Mouse (Mus musculus): Measurements from ENCODE around the gene Nudt8. TPM values are rescaled to one million over a fixed set of nuclear protein-coding genes. Genes with fewer than 3 reads are reported as not detected.
A peak's percentile ranks its signal among the peaks of the same experiment; 100 is the strongest.

Nudt8 gene
- total RNA-seq, 2 experiments from 2014 or later = 162 to 166 TPM

DNA sequence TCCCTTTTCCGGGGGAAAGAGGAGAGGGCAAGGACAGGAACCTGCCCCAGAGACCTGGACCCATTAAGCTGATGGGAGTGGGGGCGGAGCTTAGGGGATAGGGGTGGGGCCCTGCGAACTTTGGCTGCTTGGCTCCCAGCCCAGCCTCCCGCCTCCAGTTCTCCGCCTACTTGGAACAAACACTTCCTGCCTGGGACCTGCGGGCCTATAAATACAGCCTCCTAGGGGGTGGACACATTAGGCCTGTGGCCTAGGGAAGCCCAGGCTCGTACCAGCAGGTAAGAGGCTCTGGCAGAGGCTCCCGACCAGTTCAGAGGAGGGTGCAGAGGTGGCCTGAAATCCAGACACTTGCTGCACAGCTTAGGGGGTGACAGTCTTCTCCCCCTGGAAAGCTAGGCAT is 14.0 kb upstream of the Nudt8 start, which contains the start of gene Acy3:
TSS of gene Acy3 (plus strand) at position 237 of the 400 bp plus-strand sequence.
- peak; percentile 90 to 93 for DNase-seq

DNA sequence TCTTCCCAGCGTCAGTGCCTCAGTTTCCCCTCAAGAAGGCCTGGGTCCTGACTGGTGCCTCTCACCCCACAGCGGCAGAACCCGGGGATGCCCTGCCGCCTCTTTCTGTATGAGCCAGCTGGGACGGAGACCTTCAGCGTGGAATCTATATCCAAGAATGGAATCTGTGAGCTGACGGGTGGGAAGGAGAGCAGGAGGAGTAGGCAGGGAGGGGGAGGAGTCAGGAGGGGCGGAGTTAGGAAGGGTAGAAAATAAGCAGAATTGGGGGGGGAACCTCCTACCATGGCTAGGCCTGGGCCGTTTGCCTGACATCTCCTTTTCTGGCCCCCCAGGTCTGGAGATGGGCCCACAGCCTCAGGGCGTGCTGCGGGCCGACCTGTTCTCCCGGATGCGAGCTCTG is 12.3 kb upstream of the Nudt8 start:
- DNase-seq = no peak

- DNase-seq = no peak
These were observed 11.6 kb upstream of the Nudt8 start for GRCm38 (mm10) chr19:3988750-3989149.

- DNase-seq = no peak
These were observed 9.6 kb upstream of the Nudt8 start for GRCm38 (mm10) chr19:3990804-3991203.

GRCm38 (mm10) chr19:3991562-3991961 is 8.8 kb upstream of the Nudt8 start:
- no peak for DNase-seq

GRCm38 (mm10) chr19:3991966-3992365 is 8.4 kb upstream of the Nudt8 start:
- no peak for DNase-seq

DNA sequence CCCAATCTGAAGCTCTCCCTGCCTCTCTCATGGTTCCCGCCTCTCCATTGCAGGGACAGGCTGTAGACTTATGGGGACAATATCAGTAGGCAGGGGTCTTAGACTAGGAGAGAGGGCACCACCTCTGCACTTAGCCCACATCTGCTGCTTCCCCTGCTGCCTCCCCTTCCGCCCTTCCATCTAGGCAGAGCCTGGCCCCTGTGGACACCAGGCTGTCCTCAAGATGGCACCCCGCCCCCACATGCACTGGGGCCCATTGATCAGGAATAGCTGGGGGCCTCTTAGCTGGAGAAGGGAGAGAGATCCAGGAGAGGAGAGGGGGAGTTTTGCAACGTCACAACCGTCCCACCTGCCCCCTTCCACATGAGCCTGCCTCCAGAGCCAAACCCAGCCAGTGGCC is 8.0 kb upstream of the Nudt8 start, which contains the start of gene Tbx10:
TSS of gene Tbx10 (plus strand) at position 337 of the 400 bp plus-strand sequence.
- DNase-seq = no peak

GRCm38 (mm10) chr19:3994932-3995331 is 5.4 kb upstream of the Nudt8 start:
- DNase-seq = no peak

DNA sequence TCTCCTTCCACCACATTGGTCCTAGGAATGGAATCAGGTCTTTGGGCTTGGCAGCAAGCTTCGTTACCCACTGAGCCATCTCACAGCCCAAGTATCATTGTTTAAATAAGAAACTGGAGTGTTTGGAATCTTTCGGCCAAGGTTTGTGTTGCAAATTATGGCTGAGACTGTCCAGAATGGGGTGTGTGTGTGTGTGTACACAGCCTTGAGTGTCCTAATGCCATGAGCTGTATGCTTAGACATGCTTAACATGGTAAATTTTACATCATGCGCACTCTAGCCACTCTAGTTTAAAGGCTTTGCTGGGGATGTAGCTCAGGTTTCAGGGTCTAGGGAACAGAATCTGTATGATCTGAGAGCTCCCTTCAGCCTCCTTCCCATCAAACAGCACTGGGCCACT is 4.9 kb upstream of the Nudt8 start:
- DNase-seq = no peak

GRCm38 (mm10) chr19:3996106-3996505 is 4.3 kb upstream of the Nudt8 start:
- DNase-seq = no peak

DNA sequence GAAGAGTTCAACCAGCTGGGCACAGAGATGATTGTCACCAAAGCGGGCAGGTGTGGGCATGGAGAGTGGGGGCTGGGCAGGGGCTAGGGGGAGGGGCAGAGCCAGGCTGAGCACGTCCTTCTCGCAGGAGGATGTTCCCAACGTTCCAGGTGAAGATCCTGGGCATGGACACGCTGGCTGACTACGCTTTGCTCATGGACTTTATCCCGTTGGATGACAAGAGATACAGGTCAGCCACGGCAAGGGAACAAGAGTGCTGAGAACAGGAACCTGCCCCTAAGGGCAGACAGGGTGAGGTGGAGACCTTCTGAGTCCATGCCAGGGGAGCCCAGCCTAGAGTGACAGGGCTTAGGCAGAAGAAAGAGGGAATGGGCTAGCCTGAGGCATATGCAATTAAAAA is 3.6 kb upstream of the Nudt8 start:
- no peak for DNase-seq

GRCm38 (mm10) chr19:3997231-3997630 is 3.1 kb upstream of the Nudt8 start:
- no peak for DNase-seq

DNA sequence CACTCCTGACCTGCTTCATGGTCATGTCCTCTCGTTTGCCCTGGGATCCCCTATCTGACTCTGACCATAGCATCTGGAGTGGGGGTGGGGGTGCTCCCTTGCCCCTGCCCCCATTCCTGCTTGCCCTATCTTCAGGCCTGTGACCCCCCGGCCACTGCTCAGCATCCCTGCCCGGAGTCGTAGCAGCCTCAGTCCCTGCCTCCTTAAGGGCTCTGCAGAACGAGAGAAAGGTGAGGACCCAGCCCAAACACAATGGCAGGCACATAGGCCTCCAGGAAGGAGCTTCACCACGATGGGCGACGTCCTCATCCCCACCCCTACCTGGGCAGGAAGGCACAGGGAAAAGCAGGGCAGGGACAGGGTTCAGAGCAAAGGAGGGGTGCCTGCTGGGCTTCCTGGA is 2.0 kb upstream of the Nudt8 start:
- DNase-seq = no peak

- no peak for DNase-seq
These were observed 1.2 kb upstream of the Nudt8 start for GRCm38 (mm10) chr19:3999121-3999730.

DNA sequence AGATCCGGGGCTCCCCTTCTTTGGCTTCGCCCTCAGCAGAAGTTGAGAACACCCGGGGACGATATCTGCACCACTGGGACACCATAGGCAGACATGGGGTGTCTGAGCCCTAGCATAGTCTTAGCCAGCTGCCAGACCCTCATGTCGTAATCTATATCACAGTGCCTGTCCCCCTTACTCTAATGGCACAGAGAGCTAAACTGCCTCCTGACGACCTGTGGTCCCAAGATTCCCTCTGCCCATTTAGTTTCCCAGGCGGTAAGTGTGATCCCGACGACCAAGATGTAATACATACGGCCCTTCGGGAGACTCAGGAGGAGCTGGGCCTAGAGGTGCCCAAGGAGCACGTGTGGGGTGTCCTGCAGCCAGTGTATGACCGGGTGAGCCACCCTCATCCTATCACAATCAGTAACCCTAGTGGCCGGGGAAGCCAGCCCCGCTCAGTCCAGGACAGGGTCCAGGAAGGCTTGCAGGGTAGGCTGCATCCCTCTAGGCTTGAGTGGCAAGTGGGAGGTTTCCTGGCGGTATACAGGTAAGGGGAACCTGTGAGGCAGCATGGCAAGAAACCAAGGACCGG is 657 bp downstream of the Nudt8 start:
- DNase-seq = peak in 1 of 2 experiments; percentile 45

DNA sequence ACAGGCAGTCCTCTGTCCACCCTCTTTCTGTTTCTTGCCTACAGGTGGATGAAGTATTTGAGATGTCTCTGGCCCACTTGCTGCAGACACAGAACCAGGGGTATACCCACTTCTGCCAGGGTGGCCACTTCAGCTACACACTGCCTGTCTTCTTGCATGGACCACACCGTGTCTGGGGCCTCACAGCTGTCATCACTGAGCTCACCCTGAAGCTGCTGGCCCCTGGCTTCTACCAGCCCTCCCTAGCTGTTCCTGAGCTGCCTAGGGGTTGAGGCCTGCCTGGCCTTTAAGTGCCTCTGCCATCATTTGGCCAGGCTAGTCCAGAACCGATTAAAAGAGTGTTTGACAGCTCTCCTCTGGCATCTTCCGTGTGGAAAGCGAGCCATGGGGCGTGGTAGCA is 1.4 kb downstream of the Nudt8 start:
- DNase-seq = peak in 1 of 2 experiments; percentile 34

DNA sequence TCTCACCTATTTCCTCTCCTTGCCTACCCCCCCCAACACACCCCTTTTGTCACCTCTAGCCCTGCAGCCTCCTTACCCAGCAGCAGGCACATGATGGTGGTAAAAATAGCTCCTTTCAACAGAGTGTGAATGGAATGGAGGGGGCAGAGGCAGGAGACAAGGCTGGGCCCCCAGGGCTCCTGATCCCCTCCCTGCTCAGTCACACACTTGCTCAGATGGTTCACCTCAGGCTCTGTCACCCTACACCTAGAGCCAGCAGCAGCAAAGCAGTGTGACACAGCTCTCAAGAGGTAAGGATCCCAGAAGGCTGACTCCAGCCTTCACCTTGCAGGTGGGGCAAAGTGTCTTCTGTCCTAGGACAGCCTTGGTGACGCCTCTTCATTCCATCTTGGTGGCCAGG is 2.7 kb downstream of the Nudt8 start, which contains the start of gene Doc2g:
TSS of gene Doc2g (plus strand) at position 202 of the 400 bp plus-strand sequence.
- peak; percentile 52 to 70 for DNase-seq

- peak in 1 of 2 experiments; percentile 25 for DNase-seq
These were observed 3.3 kb downstream of the Nudt8 start for GRCm38 (mm10) chr19:4003641-4004040.

DNA sequence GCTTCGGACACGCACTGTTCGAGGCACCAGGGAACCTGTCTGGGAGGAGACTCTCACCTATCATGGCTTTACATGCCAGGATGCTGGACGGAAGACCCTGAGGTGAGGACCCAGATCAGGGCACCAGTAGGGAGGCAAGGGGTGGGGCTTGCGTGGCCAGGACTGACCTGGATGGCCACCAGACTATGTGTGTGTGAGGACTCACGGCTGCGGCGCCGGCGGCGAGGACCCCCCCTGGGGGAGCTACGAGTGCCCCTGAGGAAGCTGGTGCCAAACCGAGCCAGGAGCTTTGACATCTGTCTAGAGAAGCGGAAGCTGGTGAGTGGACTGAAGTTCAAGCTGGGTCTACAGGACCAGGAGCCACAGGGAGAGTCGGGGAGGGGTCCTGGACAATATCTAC is 4.0 kb downstream of the Nudt8 start:
- peak in 1 of 2 experiments; percentile 35 for DNase-seq

GRCm38 (mm10) chr19:4005091-4005490 is 4.7 kb downstream of the Nudt8 start:
- DNase-seq = no peak

DNA sequence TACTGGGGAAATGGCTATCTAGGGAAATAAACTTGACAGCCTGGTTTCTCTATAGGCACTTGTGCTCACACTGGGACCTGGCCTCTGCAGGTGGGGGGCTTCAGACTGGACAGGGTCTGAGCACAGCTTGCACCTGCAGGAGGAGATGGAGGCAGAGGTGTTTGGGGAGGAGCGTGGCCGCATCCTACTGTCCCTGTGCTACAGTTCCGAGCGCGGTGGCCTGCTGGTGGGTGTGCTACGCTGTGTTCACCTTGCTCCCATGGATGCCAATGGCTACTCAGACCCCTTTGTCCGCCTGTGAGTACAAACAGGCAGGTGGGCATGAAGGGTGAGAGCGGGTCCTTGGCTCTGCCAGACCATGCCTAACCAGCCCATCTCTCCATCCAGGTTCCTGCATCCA is 5.6 kb downstream of the Nudt8 start:
- DNase-seq = no peak

- DNase-seq = no peak
These were observed 10.7 kb downstream of the Nudt8 start for GRCm38 (mm10) chr19:4011086-4011485.

- DNase-seq = peak; percentile 97 to 99
These were observed 12.1 kb downstream of the Nudt8 start, which contains the start of gene Ndufv1 for GRCm38 (mm10) chr19:4012432-4013022. Ndufv1 (minus strand) TSS chr19:4012806.

- DNase-seq = no peak
These were observed 12.7 kb downstream of the Nudt8 start for GRCm38 (mm10) chr19:4013066-4013465.
